Mouse (Mus musculus) MEL (cell line): ENCODE measurements at regions not wholly inside any gene's neighbourhood (a gene's known extent, or its start where the extent isn't known, plus 50 kb on each side); places are given as distances from the start of the nearest gene placed in this dataset.

Source experiments
- DNase-seq: peaks from one replicate; pipeline ENCODE4 v3.0.0; 2011; ENCODE audit warnings: low read depth, low spot score
- H3K27ac ChIP-seq: 2 replicates; pipeline ENCODE4 v1.5.1; 2012; ENCODE audit warnings: low read depth, mild to moderate bottlenecking, control low read depth, low read length, moderate library complexity; ENCODE audit not compliant: control insufficient read depth
- H3K27me3 ChIP-seq, 2 experiments: fragments of 150-350 bp in 1 of 2; sonication (generic) in 1 of 2; 2 replicates each; pipeline ENCODE4 v1.6.1; 2012; ENCODE audit warnings: low read length in 2 of 2, mild to moderate bottlenecking in 2 of 2, improper control_type of control experiment in 1 of 2, moderate library complexity in 1 of 2; ENCODE audit not compliant: insufficient read depth in 2 of 2, control insufficient read depth in 1 of 2
- H3K36me3 ChIP-seq, 2 experiments: 2 replicates each; pipeline ENCODE4 v1.6.1; 2012 to 2014; ENCODE audit warnings: low read length in 2 of 2, improper control_type of control experiment in 1 of 2, inconsistent platforms in 1 of 2, mild to moderate bottlenecking in 1 of 2; ENCODE audit not compliant: insufficient read depth in 2 of 2, control insufficient read depth in 1 of 2
- H3K4me1 ChIP-seq, 2 experiments: fragments of 150-350 bp in 1 of 2; sonication (generic) in 1 of 2; 2 replicates each; pipeline ENCODE4 v1.6.1; 2012; ENCODE audit warnings: low read length in 2 of 2, improper control_type of control experiment in 1 of 2, mild to moderate bottlenecking in 1 of 2; ENCODE audit not compliant: insufficient read depth in 2 of 2, control insufficient read depth in 1 of 2
- H3K4me3 ChIP-seq, 2 experiments: fragments of 150-350 bp in 1 of 2; sonication (generic) in 1 of 2; 2 replicates each; pipeline ENCODE4 v1.5.1; 2012; ENCODE audit warnings: low read depth in 2 of 2, low read length in 2 of 2, mild to moderate bottlenecking in 2 of 2, moderate library complexity in 2 of 2, control low read depth in 1 of 2, improper control_type of control experiment in 1 of 2; ENCODE audit not compliant: control insufficient read depth in 1 of 2, insufficient read depth in 1 of 2
- H3K79me2 ChIP-seq: 2 replicates; pipeline ENCODE4 v1.6.1; 2012; ENCODE audit warnings: mild to moderate bottlenecking, low read length, moderate library complexity; ENCODE audit not compliant: control insufficient read depth, poor library complexity, insufficient read depth
- H3K9ac ChIP-seq: 2 replicates; pipeline ENCODE4 v1.6.1; 2012; ENCODE audit warnings: low read depth, mild to moderate bottlenecking, control low read depth, low read length, moderate library complexity; ENCODE audit not compliant: control insufficient read depth, poor library complexity, severe bottlenecking
- H3K9me3 ChIP-seq: fragments of 150-350 bp; sonication (generic); replicated peaks from 2 replicates; pipeline ENCODE4 v1.6.1; 2012; ENCODE audit warnings: mild to moderate bottlenecking, low read length, improper control_type of control experiment, moderate library complexity; ENCODE audit not compliant: insufficient read depth
- BHLHE40 ChIP-seq: IDR thresholded peaks from 2 replicates; pipeline ENCODE4 v1.6.1; 2012; ENCODE audit warnings: low read depth, mild to moderate bottlenecking, inconsistent platforms, low read length, improper control_type of control experiment, borderline replicate concordance
- CHD2 ChIP-seq: IDR thresholded peaks from 2 replicates; pipeline ENCODE4 v1.6.1; 2011; ENCODE audit warnings: low read length, improper control_type of control experiment
- CTCF ChIP-seq, 3 experiments: IDR thresholded peaks in 2 of 3; conservative IDR thresholded peaks in 1 of 3; 2 replicates each; pipeline ENCODE4 v1.5.1; 2011 to 2012; ENCODE audit warnings: low read length in 3 of 3, low read depth in 2 of 3, mild to moderate bottlenecking in 2 of 3, improper control_type of control experiment in 1 of 3, inconsistent platforms in 1 of 3, mixed read lengths in 1 of 3, moderate library complexity in 1 of 3; ENCODE audit not compliant: control insufficient read depth in 1 of 3, insufficient read depth in 1 of 3, poor library complexity in 1 of 3, severe bottlenecking in 1 of 3
- ELF1 ChIP-seq: IDR thresholded peaks from 2 replicates; pipeline ENCODE4 v1.6.1; 2014; ENCODE audit warnings: low read depth, mild to moderate bottlenecking, inconsistent platforms, low read length, improper control_type of control experiment, moderate library complexity
- GABPA ChIP-seq: IDR thresholded peaks from 2 replicates; pipeline ENCODE4 v1.6.1; 2012; ENCODE audit warnings: low read depth, mild to moderate bottlenecking, inconsistent platforms, low read length, improper control_type of control experiment, moderate library complexity
- GATA1 ChIP-seq: IDR thresholded peaks from 2 replicates; pipeline ENCODE4 v1.6.1; 2011; ENCODE audit warnings: low read depth, low read length, improper control_type of control experiment
- HCFC1 ChIP-seq: IDR thresholded peaks from 2 replicates; pipeline ENCODE4 v1.6.1; 2012; ENCODE audit warnings: low read depth, mild to moderate bottlenecking, inconsistent platforms, low read length, improper control_type of control experiment, moderate library complexity
- KAT2A ChIP-seq: conservative IDR thresholded peaks from 2 replicates; pipeline ENCODE4 v1.6.1; 2012; ENCODE audit warnings: low read depth, low read length, improper control_type of control experiment, inconsistent platforms
- MAX ChIP-seq: IDR thresholded peaks from 2 replicates; pipeline ENCODE4 v1.6.1; 2011; ENCODE audit warnings: low read length, improper control_type of control experiment
- MEF2A ChIP-seq: IDR thresholded peaks from 2 replicates; pipeline ENCODE4 v1.6.1; 2014; ENCODE audit warnings: low read depth, mild to moderate bottlenecking, inconsistent platforms, low read length, improper control_type of control experiment; ENCODE audit not compliant: poor library complexity, insufficient replicate concordance, severe bottlenecking; ENCODE audit errors: extremely low read depth
- MXI1 ChIP-seq: IDR thresholded peaks from 2 replicates; pipeline ENCODE4 v1.6.1; 2011; ENCODE audit warnings: mild to moderate bottlenecking, low read depth, low read length, improper control_type of control experiment
- MYB ChIP-seq: IDR thresholded peaks from 2 replicates; pipeline ENCODE4 v1.6.1; 2011; ENCODE audit warnings: mild to moderate bottlenecking, low read depth, low read length, improper control_type of control experiment
- MYC ChIP-seq: IDR thresholded peaks from 2 replicates; pipeline ENCODE4 v1.6.1; 2011; ENCODE audit warnings: low read depth, mild to moderate bottlenecking, low read length, improper control_type of control experiment, moderate library complexity
- NELFE ChIP-seq: IDR thresholded peaks from 2 replicates; pipeline ENCODE4 v1.6.1; 2011; ENCODE audit warnings: low read depth, low read length, improper control_type of control experiment
- NRF1 ChIP-seq: IDR thresholded peaks from 2 replicates; pipeline ENCODE4 v1.6.1; 2014; ENCODE audit warnings: low read depth, mild to moderate bottlenecking, inconsistent platforms, low read length, improper control_type of control experiment, moderate library complexity; ENCODE audit not compliant: poor library complexity, insufficient read depth, severe bottlenecking
- POLR2A ChIP-seq, 2 experiments: IDR thresholded peaks; 2 replicates each; pipeline ENCODE4 v1.6.1; 2011 to 2012; ENCODE audit warnings: low read length in 2 of 2, mild to moderate bottlenecking in 2 of 2, control low read depth in 1 of 2, improper control_type of control experiment in 1 of 2, low read depth in 1 of 2, moderate library complexity in 1 of 2; ENCODE audit not compliant: control insufficient read depth in 1 of 2, insufficient read depth in 1 of 2, poor library complexity in 1 of 2
- POLR2AphosphoS5 ChIP-seq: IDR thresholded peaks from 2 replicates; pipeline ENCODE4 v1.6.1; 2012; ENCODE audit warnings: low read depth, borderline replicate concordance, mild to moderate bottlenecking, inconsistent platforms, low read length, moderate library complexity, mixed read lengths
- RAD21 ChIP-seq: IDR thresholded peaks from 2 replicates; pipeline ENCODE4 v1.6.1; 2011; ENCODE audit warnings: mild to moderate bottlenecking, low read depth, low read length, improper control_type of control experiment
- SIN3A ChIP-seq: IDR thresholded peaks from 2 replicates; pipeline ENCODE4 v1.6.1; 2012; ENCODE audit warnings: low read length, improper control_type of control experiment, inconsistent platforms
- TBP ChIP-seq: IDR thresholded peaks from 2 replicates; pipeline ENCODE4 v1.8.0; 2011; ENCODE audit warnings: low read depth, low read length, improper control_type of control experiment
- TCF12 ChIP-seq: IDR thresholded peaks from 2 replicates; pipeline ENCODE4 v1.6.1; 2014; ENCODE audit warnings: low read depth, mild to moderate bottlenecking, inconsistent platforms, low read length, improper control_type of control experiment, moderate library complexity
- USF2 ChIP-seq, 2 experiments: IDR thresholded peaks; 2 replicates each; pipeline ENCODE4 v1.6.1; 2011 to 2012; ENCODE audit warnings: improper control_type of control experiment in 2 of 2, low read length in 2 of 2, borderline replicate concordance in 1 of 2, inconsistent platforms in 1 of 2, low read depth in 1 of 2, mild to moderate bottlenecking in 1 of 2; ENCODE audit not compliant: insufficient read depth in 1 of 2
- ZC3H11A ChIP-seq: IDR thresholded peaks from 2 replicates; pipeline ENCODE4 v1.6.1; 2012; ENCODE audit warnings: low read depth, mild to moderate bottlenecking, inconsistent platforms, low read length, improper control_type of control experiment
- ZKSCAN1 ChIP-seq: IDR thresholded peaks from 2 replicates; pipeline ENCODE4 v1.6.1; 2012; ENCODE audit warnings: low read depth, mild to moderate bottlenecking, inconsistent platforms, low read length, improper control_type of control experiment, moderate library complexity
- ZMIZ1 ChIP-seq: IDR thresholded peaks from 2 replicates; pipeline ENCODE4 v1.6.1; 2012; ENCODE audit warnings: low read depth, mild to moderate bottlenecking, inconsistent platforms, low read length, improper control_type of control experiment, moderate library complexity

DNA sequence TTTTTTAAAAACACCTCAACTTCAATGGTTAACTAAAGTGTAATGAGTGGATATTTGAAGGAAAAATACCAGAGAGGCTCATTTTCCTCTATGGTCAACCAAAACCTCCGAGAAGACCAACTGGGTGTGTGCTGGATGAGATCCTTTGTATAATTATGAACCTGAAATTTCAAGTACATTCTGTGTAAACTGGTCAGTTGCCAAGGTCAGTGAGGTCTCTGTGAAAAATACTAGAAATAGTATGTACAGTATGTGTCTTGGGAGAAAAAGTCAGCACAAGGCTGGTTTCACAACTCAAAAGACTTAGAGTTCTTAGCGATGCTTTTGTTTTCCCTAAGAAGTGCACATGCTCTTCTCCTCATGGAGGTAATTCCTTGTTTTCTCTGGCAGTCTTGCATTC lies 476.2 kb upstream of the 2610301B20Rik start:
- H3K4me1 ChIP-seq, result no peaks in the 10 kb centered on the region
- no peak overlapping the region for H3K27ac ChIP-seq
- H3K27me3 ChIP-seq, result no peaks in the 10 kb centered on the region
- H3K9me3 ChIP-seq, result no peaks in the 10 kb centered on the region
- TF ChIP-seq KAT2A, result no peak
- H3K36me3 ChIP-seq, result no peaks in the 10 kb centered on the region
- no peaks in the 10 kb centered on the region for H3K79me2 ChIP-seq
- H3K9ac ChIP-seq, result no peak overlapping the region
- no peak for DNase-seq
- no peak overlapping the region for H3K4me3 ChIP-seq

GRCm38 (mm10) chr4:10399649-10400048 lies 474.6 kb upstream of the 2610301B20Rik start:
- DNase-seq, result no peak
- TF ChIP-seq TCF12 (no peak), CHD2 (no peak), GATA1 (no peak), ZKSCAN1 (no peak), RAD21 (no peak), MEF2A (no peak), HCFC1 (no peak), ZMIZ1 (no peak), NELFE (no peak), KAT2A (no peak), MYB (no peak), CTCF (IDR thresholded peaks at IDR 0.05 in 2 of 3, conservative IDR thresholded peaks at IDR 0.05 in 1 of 3; ENCODE audit: control insufficient read depth in 1 of 3, insufficient read depth in 1 of 3, low read depth in 2 of 3, low read length in 3 of 3, poor library complexity in 1 of 3, severe bottlenecking in 1 of 3) (no peak), MXI1 (no peak), MYC (no peak), NRF1 (no peak), BHLHE40 (no peak)

DNA sequence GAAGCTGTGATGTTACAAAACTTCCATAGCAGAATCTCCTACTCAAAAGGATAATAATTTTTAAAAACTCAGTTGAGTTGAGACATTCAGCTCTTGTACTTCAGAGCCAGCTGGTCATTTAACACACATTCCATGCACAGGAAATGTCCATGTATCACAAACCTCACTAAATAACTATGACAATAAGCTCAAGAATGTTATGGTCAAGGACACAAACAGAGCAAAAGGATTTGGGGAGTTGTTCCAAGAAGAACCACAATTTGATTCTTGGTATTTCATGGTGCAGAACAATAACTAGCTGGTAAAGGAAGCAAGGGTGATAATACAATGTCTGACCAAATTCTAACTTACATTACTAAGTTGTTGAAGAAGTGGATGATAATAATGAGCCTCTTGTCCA lies 471.4 kb upstream of the 2610301B20Rik start:
- H3K9me3 ChIP-seq, result no peaks in the 10 kb centered on the region
- no peaks in the 10 kb centered on the region for H3K27me3 ChIP-seq
- H3K27ac ChIP-seq, result no peak overlapping the region
- H3K9ac ChIP-seq, result no peak overlapping the region
- no peak overlapping the region for H3K4me3 ChIP-seq
- H3K79me2 ChIP-seq, result no peaks in the 10 kb centered on the region
- no peak for DNase-seq
- H3K36me3 ChIP-seq, result no peaks in the 10 kb centered on the region
- no peaks in the 10 kb centered on the region for H3K4me1 ChIP-seq
- TF ChIP-seq ELF1, result no peak
- TF ChIP-seq ZMIZ1, result no peak
- no peak for TF ChIP-seq POLR2A (IDR thresholded peaks at IDR 0.05; ENCODE audit: control insufficient read depth in 1 of 2, insufficient read depth in 1 of 2, low read depth in 1 of 2, low read length in 2 of 2, poor library complexity in 1 of 2)
- TF ChIP-seq MAX, result no peak
- no peak for TF ChIP-seq TBP
- no peak for TF ChIP-seq MYB
- no peak for TF ChIP-seq POLR2AphosphoS5
- no peak for TF ChIP-seq ZKSCAN1
- no peak for TF ChIP-seq GABPA
- TF ChIP-seq CTCF (IDR thresholded peaks at IDR 0.05 in 2 of 3, conservative IDR thresholded peaks at IDR 0.05 in 1 of 3; ENCODE audit: control insufficient read depth in 1 of 3, insufficient read depth in 1 of 3, low read depth in 2 of 3, low read length in 3 of 3, poor library complexity in 1 of 3, severe bottlenecking in 1 of 3), result no peak
- no peak for TF ChIP-seq NELFE
- no peak for TF ChIP-seq NRF1
- no peak for TF ChIP-seq MEF2A
- TF ChIP-seq ZC3H11A, result no peak
- TF ChIP-seq SIN3A, result no peak
- TF ChIP-seq KAT2A, result no peak
- no peak for TF ChIP-seq USF2 (IDR thresholded peaks at IDR 0.05; ENCODE audit: borderline replicate concordance in 1 of 2, insufficient read depth in 1 of 2, low read depth in 1 of 2, low read length in 2 of 2)
- no peak for TF ChIP-seq BHLHE40

More at GRCm38 (mm10) chr4:10399649-10400048, 474.6 kb upstream of the 2610301B20Rik start:
- Histone ChIP-seq H3K4me1 (no peaks in the 10 kb centered on the region), H3K27ac (no peak overlapping the region), H3K27me3 (no peaks in the 10 kb centered on the region), H3K9ac (no peak overlapping the region), H3K4me3 (no peak overlapping the region), H3K36me3 (no peaks in the 10 kb centered on the region), H3K9me3 (no peaks in the 10 kb centered on the region), H3K79me2 (no peaks in the 10 kb centered on the region)
